Mouse (Mus musculus) testis, postnatal 10 days (tissue): ENCODE data around the gene Rabgef1.
"Not testable (repeated sequence)": the region's sequence is repeated elsewhere in the genome, so short reads cannot be mapped to it uniquely, and the experiment has no call there.

Experiments used
- DNase-seq: peaks from one replicate; pipeline ENCODE4 v3.0.0; 2021; ENCODE audit warnings: low spot score

Gene Rabgef1

DNA sequence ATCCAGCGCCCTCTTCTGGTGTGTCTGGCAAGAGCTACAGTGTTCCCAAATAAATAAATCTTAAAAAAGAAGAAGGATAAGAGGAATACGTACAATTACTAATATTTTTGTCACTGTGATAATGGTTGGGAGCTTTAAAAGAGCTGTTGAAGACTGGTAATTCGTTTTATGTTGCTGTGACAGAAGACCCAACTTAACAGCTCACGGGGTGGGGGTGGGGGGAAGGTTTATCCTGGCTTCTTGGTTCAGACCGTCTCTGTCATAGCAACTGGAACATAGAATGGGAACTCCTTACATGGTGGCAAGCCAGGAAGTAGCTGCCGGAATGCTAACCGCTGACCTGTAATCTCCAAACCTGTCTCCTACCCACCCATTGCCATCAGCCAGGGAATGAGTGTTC, 45.2 kb downstream of the Rabgef1 start, which contains the start of gene Tmem248:
Gene Tmem248 (plus strand): TSS at position 301 of the 400 bp plus-strand sequence.
- no peak for DNase-seq

DNA sequence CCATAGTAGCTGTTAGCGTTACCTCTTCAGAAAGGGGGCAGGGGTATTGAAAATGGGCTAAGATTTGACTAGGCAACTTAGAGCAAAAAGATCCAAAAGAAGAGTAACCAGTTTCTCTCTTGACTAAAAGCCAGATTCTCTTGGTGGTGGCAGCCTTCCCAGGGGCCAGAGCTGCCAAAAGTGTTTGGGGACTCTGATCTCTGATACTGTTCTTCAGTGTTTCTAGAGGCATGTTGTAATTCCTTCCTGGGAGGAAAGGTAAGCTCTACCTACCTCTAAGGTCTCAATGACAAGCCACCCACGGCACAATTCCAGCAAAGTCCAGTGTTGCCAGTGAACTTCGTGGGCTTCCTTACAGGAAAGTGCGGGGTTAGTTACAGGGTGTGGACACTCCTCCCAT, 45.8 kb downstream of the Rabgef1 start:
- no peak for DNase-seq

DNA sequence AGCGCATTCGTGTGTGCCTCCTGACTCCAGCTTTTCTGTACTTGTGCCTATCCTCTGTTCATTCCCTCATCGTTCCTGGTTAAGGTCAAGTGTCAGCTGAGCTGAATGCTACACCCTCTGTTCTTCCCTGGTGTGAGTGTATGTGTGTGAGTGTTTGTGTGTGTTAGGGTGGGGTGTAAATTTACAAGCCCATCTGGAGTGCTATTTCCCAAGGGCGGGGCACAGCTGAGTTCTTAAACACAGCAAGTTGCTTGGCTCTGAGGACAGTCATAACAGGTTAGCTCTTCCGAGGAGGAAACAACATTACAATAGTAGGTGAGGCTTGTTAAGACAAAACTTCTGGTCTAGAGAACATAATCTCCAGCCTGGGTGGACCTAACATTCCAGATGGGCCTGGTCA, 46.7 kb downstream of the Rabgef1 start:
- DNase-seq: no peak

DNA sequence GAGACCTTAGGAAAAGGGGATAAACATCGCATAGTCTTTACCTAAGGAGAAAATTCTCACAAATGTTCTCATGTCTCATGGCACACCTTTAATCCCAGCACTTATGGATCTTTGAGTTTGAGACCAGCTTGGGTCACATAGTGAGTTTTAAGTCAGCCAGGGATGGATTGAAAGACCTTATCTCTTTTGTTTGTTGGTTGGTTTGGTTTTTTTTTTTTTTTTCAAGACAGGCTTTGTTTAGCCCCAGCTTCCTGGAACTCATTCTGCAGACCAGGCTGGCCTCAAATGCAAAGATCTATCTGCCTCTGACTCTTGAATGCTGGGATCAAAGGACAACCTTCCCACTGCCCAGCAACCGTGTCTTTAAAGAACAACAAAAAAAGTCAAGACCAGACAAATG, 49.7 kb downstream of the Rabgef1 start:
- DNase-seq: no peak

- DNase-seq: no peak
Measured at GRCm38 (mm10) chr5:130221760-130222145, 50.2 kb downstream of the Rabgef1 start.

GRCm38 (mm10) chr5:130222146-130223004, 50.8 kb downstream of the Rabgef1 start:
- peak; percentile 97 for DNase-seq

- no peak for DNase-seq
Measured at GRCm38 (mm10) chr5:130226790-130227189, 55.2 kb downstream of the Rabgef1 start.

DNA sequence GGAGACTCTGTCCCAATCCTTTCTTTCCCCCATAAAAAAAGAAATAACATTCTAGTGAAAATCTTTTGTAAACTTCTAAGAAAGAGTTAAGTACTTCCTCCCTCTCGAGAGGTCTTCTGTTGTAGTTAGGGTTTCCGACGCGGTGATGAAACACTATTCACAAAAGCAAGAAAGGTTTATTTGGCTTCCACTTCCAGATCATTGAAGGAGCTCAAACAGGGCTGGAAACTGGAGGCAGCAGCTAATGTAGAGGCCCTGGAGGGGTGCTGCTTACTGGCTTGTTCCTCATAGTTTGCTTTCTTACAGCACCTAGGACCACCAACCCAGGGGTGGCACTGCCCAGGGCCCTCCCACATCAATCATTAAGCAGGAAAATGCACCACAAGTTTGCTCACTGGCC, 56.5 kb downstream of the Rabgef1 start:
- DNase-seq: no peak

DNA sequence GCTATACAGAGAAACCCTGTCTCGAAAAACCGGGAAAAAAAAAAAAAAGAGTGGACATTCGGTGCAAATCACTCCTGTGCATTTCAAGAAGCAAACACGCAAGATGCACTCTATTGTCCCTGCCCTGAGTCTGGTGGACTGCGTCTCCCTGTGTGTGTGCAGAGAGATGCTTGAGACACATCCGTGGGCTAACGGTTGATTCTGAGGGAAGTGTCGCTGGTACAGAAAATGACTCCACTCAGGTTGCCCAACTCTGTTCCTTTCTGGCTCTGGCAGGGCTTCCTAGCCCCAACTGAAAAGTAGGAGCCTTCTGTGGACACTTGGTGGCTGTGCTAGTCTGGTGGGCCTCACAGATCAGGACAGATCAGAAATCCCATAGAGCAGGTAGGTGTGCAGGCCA, 64.7 kb downstream of the Rabgef1 start:
- DNase-seq: no peak

DNA sequence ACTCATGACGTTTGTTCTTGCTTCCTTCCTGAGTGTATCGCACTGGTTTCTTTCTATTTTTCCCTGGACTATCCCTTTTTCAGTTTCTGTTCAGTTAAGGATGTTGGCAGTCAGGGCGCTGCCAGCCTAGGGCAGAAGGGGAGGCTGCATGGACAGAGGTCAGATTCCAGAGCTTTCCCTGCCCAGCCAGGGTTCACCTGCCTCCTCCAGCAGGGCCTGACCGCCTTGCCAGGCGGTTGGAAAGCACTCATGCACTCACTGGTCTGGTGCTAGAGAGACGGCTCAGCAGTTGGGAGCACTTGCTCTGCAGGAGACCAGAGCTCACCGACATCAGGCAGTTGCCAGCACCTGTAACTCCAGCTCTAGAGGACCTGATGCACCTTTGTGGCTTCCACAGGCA, 67.6 kb downstream of the Rabgef1 start:
- no peak for DNase-seq

DNA sequence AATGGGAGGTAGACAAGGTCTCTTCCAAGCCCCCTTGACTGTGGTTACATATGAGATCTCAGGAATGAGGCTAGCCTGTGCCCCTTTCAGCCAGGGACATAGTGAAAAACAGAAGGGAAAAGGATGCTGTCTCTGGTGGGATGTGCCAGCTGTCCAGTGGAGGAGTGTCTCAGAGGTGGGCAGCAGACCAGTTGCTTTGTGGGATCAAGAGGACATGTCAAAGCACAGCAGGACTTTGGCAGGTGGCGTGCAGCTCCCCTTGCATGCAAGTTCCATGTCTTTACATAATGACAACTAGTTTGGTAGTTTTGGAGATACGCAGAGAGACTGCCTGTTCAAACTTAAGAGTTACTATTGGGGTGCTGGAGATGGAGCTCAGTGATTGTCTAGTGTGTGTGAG, 68.3 kb downstream of the Rabgef1 start:
- no peak for DNase-seq

- no peak for DNase-seq
Measured at GRCm38 (mm10) chr5:130241426-130241825, 69.8 kb downstream of the Rabgef1 start.

DNA sequence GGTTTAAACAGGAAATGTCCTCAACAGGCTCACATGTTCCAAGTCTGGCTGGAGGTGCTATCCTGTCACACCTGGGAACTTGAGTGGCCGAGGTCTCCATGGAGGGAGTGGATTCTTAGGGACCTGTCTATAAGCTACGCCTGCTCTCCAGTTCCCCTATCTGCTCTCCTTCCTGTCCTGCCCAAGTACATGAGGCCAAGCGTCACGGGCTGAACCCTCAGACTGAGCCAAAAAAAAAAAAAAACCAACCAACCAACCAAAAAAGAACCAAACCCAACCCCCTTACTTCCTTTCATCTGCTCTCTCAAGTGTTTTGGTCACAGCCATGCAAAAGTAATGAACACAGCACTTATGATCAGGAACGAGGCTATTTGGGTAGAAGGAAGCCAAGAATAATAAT, 76.2 kb downstream of the Rabgef1 start:
- no peak for DNase-seq

GRCm38 (mm10) chr5:130254164-130255016, 82.8 kb downstream of the Rabgef1 start:
- DNase-seq: no peak

- peak; percentile 96 for DNase-seq
Measured at GRCm38 (mm10) chr5:130255017-130255720, 83.6 kb downstream of the Rabgef1 start, which contains the start of the genes Sbds and Tyw1. Gene Sbds (minus strand): TSS chr5:130255530. Gene Tyw1 (plus strand): TSS chr5:130255619.

GRCm38 (mm10) chr5:130255799-130256525, 84.4 kb downstream of the Rabgef1 start:
- not testable (repeated sequence) for DNase-seq

DNA sequence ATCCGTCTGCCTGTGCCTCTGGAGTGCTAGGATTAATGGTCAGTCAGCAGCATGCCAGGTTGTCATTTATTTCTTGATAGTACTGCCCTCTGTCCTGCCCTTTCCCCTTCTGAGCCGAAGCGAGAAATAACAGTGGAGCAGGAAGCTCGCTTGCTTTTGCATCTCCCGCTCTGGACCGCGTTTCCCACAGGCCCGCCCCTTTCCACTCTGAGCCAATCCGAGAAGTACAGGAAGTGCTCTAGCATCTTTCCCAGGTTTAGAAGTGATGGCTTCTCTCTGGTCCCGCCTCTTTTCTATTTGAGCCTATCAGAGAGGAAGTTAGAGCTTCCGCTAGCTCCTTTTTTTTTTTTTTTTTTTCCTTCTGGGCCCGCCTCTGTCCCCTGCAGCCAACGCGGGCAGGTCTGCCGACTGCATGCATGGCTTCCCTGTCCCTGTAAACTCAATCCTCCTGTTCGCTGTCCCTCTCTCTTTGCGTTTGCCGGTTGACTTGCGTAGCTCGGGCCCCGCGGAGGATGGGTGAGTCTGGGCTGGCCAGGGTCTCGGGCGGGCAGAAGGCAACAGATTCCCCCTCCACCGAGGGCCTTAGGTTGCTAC, 85.2 kb downstream of the Rabgef1 start:
- DNase-seq: peak; percentile 94

GRCm38 (mm10) chr5:130257303-130257702, 85.7 kb downstream of the Rabgef1 start:
- no peak for DNase-seq

DNA sequence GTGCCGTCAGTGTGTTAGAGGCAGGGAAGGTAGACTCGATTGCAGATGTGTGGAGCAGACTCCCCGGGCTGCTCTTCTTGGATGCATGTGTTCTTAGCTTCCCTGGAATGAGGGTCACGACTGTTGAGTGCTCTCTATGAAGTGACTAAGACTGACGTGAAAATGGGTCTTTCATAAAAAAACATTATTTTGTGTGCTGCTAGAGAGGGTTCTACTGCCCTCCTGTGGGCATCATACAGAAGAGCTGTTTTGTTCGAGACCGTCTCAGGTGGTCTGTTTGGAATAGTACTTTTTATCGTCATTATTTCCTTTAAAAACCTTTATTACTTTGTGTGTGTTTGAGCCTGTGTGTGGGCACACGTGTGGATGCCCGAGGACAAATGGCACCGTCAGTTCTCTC, 91.9 kb downstream of the Rabgef1 start:
- DNase-seq: no peak
